Mouse (Mus musculus): ENCODE measurements around the gene Dnajb6. TPM values are rescaled to one million over a fixed set of nuclear protein-coding genes. Genes with fewer than 3 reads are reported as not detected.

The Dnajb6 gene
- polyA plus RNA-seq, 1 experiment from 2014 or later, result 329 TPM

DNA sequence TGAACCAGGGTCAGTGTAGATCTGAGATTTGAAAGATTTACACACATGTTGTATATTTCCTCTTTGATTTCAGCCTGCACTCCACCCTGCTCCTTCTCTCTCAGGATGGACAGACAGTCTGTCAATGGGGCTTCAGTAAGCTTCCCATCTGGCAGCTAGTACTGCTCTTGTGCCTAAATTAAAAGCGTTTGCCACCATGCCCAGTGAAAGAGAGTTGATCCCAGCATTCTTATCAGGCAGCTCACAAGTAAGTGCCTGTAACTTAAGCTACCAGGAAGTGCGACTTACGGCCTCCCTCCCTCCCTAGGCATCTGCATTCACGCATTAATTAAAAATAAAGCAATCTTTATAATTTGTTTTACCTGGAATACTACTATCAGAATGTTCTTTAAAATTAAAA lies 5.6 kb downstream of the Dnajb6 start:
- Histone ChIP-seq H3K9ac (replicated peaks; ENCODE audit: low read depth, low read length) (no peak overlapping the region), H3K36me3 (ENCODE audit: control insufficient read depth, insufficient read depth) (no peaks in the 10 kb centered on the region), H3K4me3 (replicated peaks; ENCODE audit: low read length) (no peak overlapping the region), H3K4me2 (ENCODE audit: low read length) (no peak overlapping the region), H3K9me3 (ENCODE audit: control insufficient read depth, low read length) (no peaks in the 10 kb centered on the region), H3K27me3 (replicated peaks; ENCODE audit: control insufficient read depth, insufficient read depth, low read length) (no peaks in the 10 kb centered on the region), H3K4me1 (replicated peaks; ENCODE audit: control insufficient read depth, insufficient read depth, low read length) (peaks cover 16% of the 10 kb centered on the region), H3K27ac (ENCODE audit: low read length) (no peak overlapping the region)
- ATAC-seq, result no peak
- 82% methylated on average over 4 of the region's 4 CpGs for WGBS

DNA sequence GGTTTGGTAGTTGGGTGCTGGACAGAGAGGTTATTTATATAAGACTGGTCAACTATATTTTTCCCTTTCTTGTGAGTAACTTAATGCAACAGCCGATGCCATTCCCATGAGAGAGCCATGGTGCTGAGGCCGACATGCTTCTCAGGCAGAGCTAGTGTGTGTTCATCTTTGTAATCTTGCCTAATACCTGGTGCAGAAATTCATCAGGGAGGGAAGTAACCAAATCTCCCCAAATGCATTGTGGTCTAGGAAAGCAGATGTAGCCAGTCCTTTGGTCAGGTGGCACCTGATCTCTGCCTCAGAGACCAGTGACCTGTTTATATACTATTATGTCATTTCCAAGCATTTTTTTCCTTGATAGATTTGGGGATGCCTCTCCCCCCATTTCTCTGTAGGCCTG lies 12.2 kb downstream of the Dnajb6 start:
- no peak overlapping the region for H3K4me2 ChIP-seq (ENCODE audit: low read length)

DNA sequence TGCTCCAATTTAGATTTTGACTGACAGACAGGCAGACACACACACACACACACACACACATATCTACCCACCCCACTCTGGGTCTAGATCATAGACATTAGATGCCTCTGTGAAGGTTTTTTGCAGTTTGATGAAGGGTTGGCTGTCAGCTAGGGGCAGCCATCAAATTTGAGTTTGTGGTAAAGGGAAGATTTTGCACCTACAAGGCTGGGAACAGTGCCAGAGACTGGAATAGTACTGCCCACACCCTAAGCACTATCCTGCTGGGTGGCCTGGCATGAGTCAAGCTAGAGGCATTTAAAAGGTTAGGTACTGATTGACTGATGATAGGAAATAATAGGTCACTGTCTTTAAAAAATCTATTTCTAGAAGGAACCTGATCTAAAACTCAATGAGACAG lies 15.8 kb downstream of the Dnajb6 start:
- Histone ChIP-seq H3K27ac (ENCODE audit: low read length) (no peak overlapping the region), H3K27me3 (replicated peaks; ENCODE audit: control insufficient read depth, insufficient read depth, low read length) (no peaks in the 10 kb centered on the region), H3K9me3 (ENCODE audit: control insufficient read depth, low read length) (no peaks in the 10 kb centered on the region), H3K4me3 (replicated peaks; ENCODE audit: low read length) (no peak overlapping the region), H3K9ac (replicated peaks; ENCODE audit: low read depth, low read length) (no peak overlapping the region), H3K36me3 (ENCODE audit: control insufficient read depth, insufficient read depth) (peaks cover 38% of the 10 kb centered on the region), H3K4me1 (replicated peaks; ENCODE audit: control insufficient read depth, insufficient read depth, low read length) (no peaks in the 10 kb centered on the region), H3K4me2 (ENCODE audit: low read length) (no peak overlapping the region)
- ATAC-seq, result no peak

More for the DNA sequence above, 12.2 kb downstream of the Dnajb6 start:
- no peaks in the 10 kb centered on the region for H3K9me3 ChIP-seq (ENCODE audit: control insufficient read depth, low read length)
- H3K27me3 ChIP-seq (replicated peaks; ENCODE audit: control insufficient read depth, insufficient read depth, low read length), result no peaks in the 10 kb centered on the region
- no peak overlapping the region for H3K27ac ChIP-seq (ENCODE audit: low read length)
- no peak overlapping the region for H3K9ac ChIP-seq (replicated peaks; ENCODE audit: low read depth, low read length)
- WGBS, result 98% methylated on average over 2 of the region's 2 CpGs
- peaks cover 21% of the 10 kb centered on the region for H3K36me3 ChIP-seq (ENCODE audit: control insufficient read depth, insufficient read depth)
- no peak for ATAC-seq
- no peaks in the 10 kb centered on the region for H3K4me1 ChIP-seq (replicated peaks; ENCODE audit: control insufficient read depth, insufficient read depth, low read length)
- H3K4me3 ChIP-seq (replicated peaks; ENCODE audit: low read length), result no peak overlapping the region

DNA sequence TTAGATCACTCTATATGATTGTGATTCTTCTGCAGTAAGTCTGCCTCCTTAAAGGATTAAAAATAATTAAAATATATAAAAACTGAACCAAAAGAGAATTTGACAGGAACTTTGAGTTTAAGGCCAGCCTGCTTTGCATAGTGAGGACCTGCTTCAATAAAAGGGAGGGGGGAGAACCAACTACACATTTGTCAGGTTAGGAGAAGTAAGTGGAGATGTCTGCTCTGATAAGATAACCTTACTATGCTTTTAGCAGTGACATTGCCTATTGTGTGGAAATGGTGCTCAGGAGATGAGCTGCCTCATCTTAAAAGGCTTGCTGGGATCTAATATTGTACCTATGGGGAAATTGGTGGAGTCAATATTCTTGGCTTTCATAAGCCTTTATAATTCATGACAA lies 17.4 kb downstream of the Dnajb6 start:
- Histone ChIP-seq H3K4me2 (ENCODE audit: low read length) (no peak overlapping the region), H3K36me3 (ENCODE audit: control insufficient read depth, insufficient read depth) (peaks cover 51% of the 10 kb centered on the region), H3K27ac (ENCODE audit: low read length) (no peak overlapping the region), H3K9me3 (ENCODE audit: control insufficient read depth, low read length) (no peaks in the 10 kb centered on the region), H3K4me3 (replicated peaks; ENCODE audit: low read length) (no peak overlapping the region), H3K4me1 (replicated peaks; ENCODE audit: control insufficient read depth, insufficient read depth, low read length) (no peaks in the 10 kb centered on the region), H3K9ac (replicated peaks; ENCODE audit: low read depth, low read length) (no peak overlapping the region), H3K27me3 (replicated peaks; ENCODE audit: control insufficient read depth, insufficient read depth, low read length) (no peaks in the 10 kb centered on the region)
- no peak for ATAC-seq

DNA sequence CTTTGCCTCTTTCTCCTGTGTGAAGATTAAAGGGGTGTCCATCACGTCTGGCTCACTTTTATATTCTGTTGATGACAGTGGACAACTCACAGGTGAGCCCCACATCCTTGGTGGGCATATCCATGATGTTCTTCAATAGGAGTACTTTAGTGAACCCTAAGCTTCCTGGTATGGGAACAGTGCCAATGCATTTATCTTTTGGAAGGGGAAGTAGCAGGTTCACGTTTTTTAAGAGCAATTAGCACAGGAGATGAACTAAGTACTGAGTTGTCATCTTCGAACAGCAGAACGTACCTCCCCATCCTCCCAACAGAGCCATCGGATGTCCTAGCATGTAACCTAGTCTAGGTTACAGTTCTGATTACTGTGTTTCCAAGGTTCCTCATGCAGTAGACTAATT lies 23.8 kb downstream of the Dnajb6 start:
- H3K9me3 ChIP-seq (ENCODE audit: control insufficient read depth, low read length), result no peaks in the 10 kb centered on the region
- H3K9ac ChIP-seq (replicated peaks; ENCODE audit: low read depth, low read length), result no peak overlapping the region
- WGBS, result 86% methylated on average over 5 of the region's 5 CpGs
- no peaks in the 10 kb centered on the region for H3K4me1 ChIP-seq (replicated peaks; ENCODE audit: control insufficient read depth, insufficient read depth, low read length)
- no peak for ATAC-seq
- no peaks in the 10 kb centered on the region for H3K27me3 ChIP-seq (replicated peaks; ENCODE audit: control insufficient read depth, insufficient read depth, low read length)
- no peak overlapping the region for H3K27ac ChIP-seq (ENCODE audit: low read length)
- no peak overlapping the region for H3K4me2 ChIP-seq (ENCODE audit: low read length)
- no peak overlapping the region for H3K4me3 ChIP-seq (replicated peaks; ENCODE audit: low read length)
- peaks cover 24% of the 10 kb centered on the region for H3K36me3 ChIP-seq (ENCODE audit: control insufficient read depth, insufficient read depth)

DNA sequence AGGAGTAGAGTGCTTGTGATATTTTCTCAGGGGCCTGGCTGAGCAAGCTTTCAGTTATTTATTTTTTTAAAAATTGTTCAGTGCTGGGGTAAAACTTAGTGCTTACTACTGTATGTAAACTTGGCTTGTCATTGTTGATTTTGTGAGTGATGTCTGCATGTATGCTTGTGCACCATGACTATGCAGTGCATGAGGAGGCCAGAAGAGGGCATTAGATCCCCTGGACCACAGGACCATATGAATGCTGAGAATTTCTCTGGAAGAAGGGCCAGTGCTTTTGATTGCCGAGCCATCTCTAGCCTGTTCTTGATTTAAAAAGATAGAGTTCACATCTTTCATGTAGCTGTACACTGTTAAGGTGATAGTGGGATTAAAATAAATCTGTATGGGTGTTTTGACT lies 35.4 kb downstream of the Dnajb6 start:
- H3K27me3 ChIP-seq (replicated peaks; ENCODE audit: control insufficient read depth, insufficient read depth, low read length), result no peaks in the 10 kb centered on the region
- no peak overlapping the region for H3K9ac ChIP-seq (replicated peaks; ENCODE audit: low read depth, low read length)
- H3K4me3 ChIP-seq (replicated peaks; ENCODE audit: low read length), result no peak overlapping the region
- peaks cover 4% of the 10 kb centered on the region; the same call in 1 of the 2 replicates for H3K4me1 ChIP-seq (replicated peaks; ENCODE audit: control insufficient read depth, insufficient read depth, low read length)
- H3K9me3 ChIP-seq (ENCODE audit: control insufficient read depth, low read length), result no peaks in the 10 kb centered on the region
- peaks cover 5% of the 10 kb centered on the region; the same call in 1 of the 2 replicates for H3K36me3 ChIP-seq (ENCODE audit: control insufficient read depth, insufficient read depth)
- no peak overlapping the region for H3K27ac ChIP-seq (ENCODE audit: low read length)
- 88% methylated on average over 1 of the region's 1 CpGs for WGBS
- H3K4me2 ChIP-seq (ENCODE audit: low read length), result no peak overlapping the region
- no peak for ATAC-seq

DNA sequence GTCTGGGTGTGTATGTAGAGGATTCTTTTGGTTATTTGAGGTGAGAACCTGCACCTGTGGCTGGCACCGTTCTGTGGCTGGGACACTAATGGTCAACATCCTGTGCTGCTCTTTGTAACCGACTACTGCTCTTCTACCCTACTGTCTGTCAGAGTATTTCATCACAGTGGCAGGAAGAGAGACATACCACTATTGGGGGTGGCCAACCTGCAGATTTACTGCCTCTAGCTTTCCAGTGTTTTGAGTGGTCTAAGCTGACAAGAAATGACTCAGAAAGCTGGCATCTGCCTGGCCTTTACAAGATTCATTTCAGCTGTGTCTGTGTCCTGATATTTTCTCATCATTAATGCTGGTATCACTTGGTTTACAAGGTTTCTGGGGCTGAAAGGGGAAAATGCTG lies 36.5 kb downstream of the Dnajb6 start:
- Histone ChIP-seq H3K4me1 (replicated peaks; ENCODE audit: control insufficient read depth, insufficient read depth, low read length) (peaks cover 4% of the 10 kb centered on the region; the same call in 1 of the 2 replicates), H3K36me3 (ENCODE audit: control insufficient read depth, insufficient read depth) (peaks cover 5% of the 10 kb centered on the region; the same call in 1 of the 2 replicates), H3K4me3 (replicated peaks; ENCODE audit: low read length) (no peak overlapping the region), H3K9me3 (ENCODE audit: control insufficient read depth, low read length) (no peaks in the 10 kb centered on the region), H3K27ac (ENCODE audit: low read length) (no peak overlapping the region), H3K27me3 (replicated peaks; ENCODE audit: control insufficient read depth, insufficient read depth, low read length) (no peaks in the 10 kb centered on the region), H3K9ac (replicated peaks; ENCODE audit: low read depth, low read length) (no peak overlapping the region), H3K4me2 (ENCODE audit: low read length) (no peak overlapping the region)
- WGBS, result 93% methylated on average over 2 of the region's 2 CpGs
- ATAC-seq, result no peak

DNA sequence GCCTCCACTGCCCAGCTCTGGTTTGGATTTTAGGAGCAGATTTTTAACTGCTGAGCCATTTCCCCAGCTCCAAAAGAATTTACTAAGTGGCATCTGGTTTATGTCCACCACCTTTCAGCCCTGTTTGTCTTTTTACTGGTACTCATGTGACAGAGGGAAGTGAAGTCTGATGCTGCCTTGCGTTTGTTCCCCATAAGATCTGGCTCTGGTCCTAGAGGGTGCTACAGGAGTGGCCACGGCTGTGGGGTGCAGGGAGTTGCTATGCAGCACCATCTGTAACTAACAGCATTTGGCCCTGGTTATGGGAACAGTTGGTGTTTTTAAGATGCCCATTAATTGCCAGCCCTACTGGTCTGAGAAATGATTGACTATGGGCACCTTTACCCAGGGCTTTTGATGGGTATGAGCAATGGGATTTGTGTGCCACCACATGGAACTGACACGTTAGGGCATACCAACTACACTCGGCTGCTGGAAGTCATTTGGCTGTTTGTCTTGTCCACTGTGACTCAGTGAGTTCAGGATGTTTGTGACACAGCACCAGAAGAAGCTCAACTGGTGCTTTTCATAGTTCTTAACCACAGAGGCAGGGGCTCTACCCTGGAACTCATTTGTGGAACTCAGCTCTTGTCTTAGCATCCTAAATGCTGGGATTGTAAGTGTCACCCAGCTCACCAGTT lies 37.3 kb downstream of the Dnajb6 start:
- ATAC-seq, result peak; percentile 85
- Histone ChIP-seq H3K36me3 (ENCODE audit: control insufficient read depth, insufficient read depth) (peaks cover 5% of the 10 kb centered on the region; the same call in 1 of the 2 replicates), H3K4me3 (replicated peaks; ENCODE audit: low read length) (no peak overlapping the region), H3K27ac (ENCODE audit: low read length) (no peak overlapping the region), H3K9ac (replicated peaks; ENCODE audit: low read depth, low read length) (no peak overlapping the region), H3K9me3 (ENCODE audit: control insufficient read depth, low read length) (no peaks in the 10 kb centered on the region), H3K4me1 (replicated peaks; ENCODE audit: control insufficient read depth, insufficient read depth, low read length) (peaks cover 4% of the 10 kb centered on the region; the same call in 1 of the 2 replicates), H3K4me2 (ENCODE audit: low read length) (no peak overlapping the region), H3K27me3 (replicated peaks; ENCODE audit: control insufficient read depth, insufficient read depth, low read length) (no peaks in the 10 kb centered on the region)
- WGBS, result 51% methylated on average over 4 of the region's 4 CpGs

DNA sequence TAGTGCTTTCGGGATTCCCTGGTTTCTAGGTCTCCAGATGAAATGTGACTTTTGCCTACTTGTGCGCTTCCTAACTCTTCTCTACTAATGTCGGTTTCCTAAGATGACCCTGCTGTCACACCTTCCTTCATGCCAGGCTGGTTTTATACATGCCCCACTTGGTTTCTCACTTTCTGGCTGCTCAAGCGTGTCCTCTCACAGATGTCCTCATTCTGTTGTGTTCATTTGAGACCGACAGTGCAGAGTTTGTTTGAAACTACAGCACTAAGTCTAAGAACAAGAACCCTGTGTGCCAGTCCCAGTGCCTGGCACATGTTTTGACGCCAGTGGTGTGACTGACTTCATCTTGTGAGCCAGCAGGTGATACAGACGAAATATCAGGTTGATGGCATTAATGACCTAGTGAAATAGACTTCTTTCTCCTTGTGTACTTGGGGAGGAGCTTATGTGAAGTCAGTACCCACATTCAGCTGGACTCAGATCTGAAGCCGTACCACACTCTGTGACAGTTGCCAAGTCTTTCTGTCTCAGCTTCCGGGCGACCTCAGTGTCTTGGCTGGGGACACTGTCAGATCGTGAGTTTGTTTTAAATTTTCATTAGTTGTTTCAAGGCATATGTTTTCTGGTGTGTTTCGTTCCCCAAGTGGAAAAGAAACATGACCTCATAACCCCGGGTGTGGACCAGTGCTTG lies 38.1 kb downstream of the Dnajb6 start:
- Histone ChIP-seq H3K27ac (ENCODE audit: low read length) (no peak overlapping the region), H3K9ac (replicated peaks; ENCODE audit: low read depth, low read length) (no peak overlapping the region), H3K4me1 (replicated peaks; ENCODE audit: control insufficient read depth, insufficient read depth, low read length) (peaks cover 4% of the 10 kb centered on the region; the same call in 1 of the 2 replicates), H3K4me2 (ENCODE audit: low read length) (no peak overlapping the region), H3K36me3 (ENCODE audit: control insufficient read depth, insufficient read depth) (0 out of 2 replicates have a peak, but pooled peaks cover 2% of the 10 kb centered on the region), H3K9me3 (ENCODE audit: control insufficient read depth, low read length) (no peaks in the 10 kb centered on the region), H3K4me3 (replicated peaks; ENCODE audit: low read length) (no peak overlapping the region), H3K27me3 (replicated peaks; ENCODE audit: control insufficient read depth, insufficient read depth, low read length) (no peaks in the 10 kb centered on the region)
- peak; percentile 29; the same call in 1 of the 2 replicates for ATAC-seq
- WGBS, result 70% methylated on average over 13 of the region's 13 CpGs

Measured in forebrain, embryonic 16.5 days (tissue).